Mouse (Mus musculus) MEL (cell line): Measurements from ENCODE around the gene Ifitm3.

Experiments used
- E2F4 ChIP-seq: IDR thresholded peaks from 2 replicates; pipeline ENCODE4 v1.6.1; 2011; ENCODE audit warnings: low read depth, low read length, improper control_type of control experiment, borderline replicate concordance
- EP300 ChIP-seq, 2 experiments: IDR thresholded peaks; 2 replicates each; pipeline ENCODE4 v1.6.1; 2011; ENCODE audit warnings: improper control_type of control experiment in 2 of 2, low read length in 2 of 2, low read depth in 1 of 2, mild to moderate bottlenecking in 1 of 2
- HCFC1 ChIP-seq: IDR thresholded peaks from 2 replicates; pipeline ENCODE4 v1.6.1; 2012; ENCODE audit warnings: low read depth, mild to moderate bottlenecking, inconsistent platforms, low read length, improper control_type of control experiment, moderate library complexity
- MAX ChIP-seq: IDR thresholded peaks from 2 replicates; pipeline ENCODE4 v1.6.1; 2011; ENCODE audit warnings: low read length, improper control_type of control experiment
- MXI1 ChIP-seq: IDR thresholded peaks from 2 replicates; pipeline ENCODE4 v1.6.1; 2011; ENCODE audit warnings: mild to moderate bottlenecking, low read depth, low read length, improper control_type of control experiment
- POLR2A ChIP-seq, 2 experiments: IDR thresholded peaks; 2 replicates each; pipeline ENCODE4 v1.6.1; 2011 to 2012; ENCODE audit warnings: low read length in 2 of 2, mild to moderate bottlenecking in 2 of 2, control low read depth in 1 of 2, improper control_type of control experiment in 1 of 2, low read depth in 1 of 2, moderate library complexity in 1 of 2; ENCODE audit not compliant: control insufficient read depth in 1 of 2, insufficient read depth in 1 of 2, poor library complexity in 1 of 2
- ZNF384 ChIP-seq: IDR thresholded peaks from 2 replicates; pipeline ENCODE4 v1.6.1; 2012; ENCODE audit warnings: low read depth, mild to moderate bottlenecking, inconsistent platforms, low read length, improper control_type of control experiment

DNA sequence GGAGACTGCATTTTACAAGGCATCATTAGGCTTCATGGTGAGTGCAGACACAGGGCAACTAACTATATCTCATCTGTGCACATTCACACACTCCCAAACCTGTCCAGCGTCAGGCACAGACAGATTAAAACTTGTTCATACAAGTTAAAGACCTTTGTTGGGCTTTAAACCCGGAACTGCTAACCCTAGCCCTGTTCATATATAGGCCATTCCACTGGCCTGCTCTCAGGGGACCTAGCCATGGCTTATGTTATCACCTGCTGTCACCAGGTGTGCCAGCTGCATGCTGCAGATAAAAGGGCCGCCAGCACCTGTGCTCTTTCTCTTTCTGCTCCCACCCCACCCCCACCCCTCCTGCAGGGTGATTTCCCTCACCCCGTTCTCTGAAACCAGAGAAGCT lies 32.0 kb upstream of the Ifitm3 start:
- TF ChIP-seq MAX, result no peak
- TF ChIP-seq EP300 (IDR thresholded peaks at IDR 0.05; ENCODE audit: low read depth in 1 of 2, low read length in 2 of 2), result peak in 1 of 2 experiments; percentile 50; a peak in 1 of 4 replicates
- TF ChIP-seq POLR2A (IDR thresholded peaks at IDR 0.05; ENCODE audit: control insufficient read depth in 1 of 2, insufficient read depth in 1 of 2, low read depth in 1 of 2, low read length in 2 of 2, poor library complexity in 1 of 2), result no peak
- TF ChIP-seq ZNF384, result no peak
- TF ChIP-seq HCFC1, result no peak
- no peak for TF ChIP-seq MXI1
- TF ChIP-seq E2F4, result no peak
